Mouse (Mus musculus): ENCODE measurements around the gene Traf3. TPM values are rescaled to one million over a fixed set of nuclear protein-coding genes. Genes with fewer than 3 reads are reported as not detected.

The Traf3 gene
- polyA plus RNA-seq, 1 experiment from 2014 or later, result 15.7 TPM

GRCm38 (mm10) chr12:111143005-111143508 is 23.1 kb upstream of the Traf3 start:
- Histone ChIP-seq H3K27me3 (0 out of 2 replicates have a peak, but pooled peaks cover 5% of the 10 kb centered on the region), H3K36me3 (no peaks in the 10 kb centered on the region), H3K9me3 (peaks cover 4% of the 10 kb centered on the region; the same call in 1 of the 2 replicates), H3K4me1 (replicated peaks) (peaks cover 31% of the 10 kb centered on the region), H3K27ac (peak overlapping the region; percentile 83), H3K4me2 (replicated peaks) (peak overlapping the region; percentile 44), H3K4me3 (replicated peaks) (peak overlapping the region; percentile 12), H3K9ac (replicated peaks) (peak overlapping the region; percentile 37)
- 6% methylated on average over 12 of the region's 12 CpGs for WGBS
- peak; percentile 83 for ATAC-seq

GRCm38 (mm10) chr12:111143509-111144063 is 22.6 kb upstream of the Traf3 start:
- WGBS, result 59% methylated on average over 16 of the region's 16 CpGs
- H3K27me3 ChIP-seq, result 0 out of 2 replicates have a peak, but pooled peaks cover 5% of the 10 kb centered on the region
- H3K36me3 ChIP-seq, result no peaks in the 10 kb centered on the region
- peaks cover 31% of the 10 kb centered on the region for H3K4me1 ChIP-seq (replicated peaks)
- H3K9me3 ChIP-seq, result peaks cover 4% of the 10 kb centered on the region; the same call in 1 of the 2 replicates
- peak overlapping the region; percentile 83 for H3K27ac ChIP-seq
- H3K9ac ChIP-seq (replicated peaks), result peak overlapping the region; percentile 37
- no peak; the same call in 1 of the 2 replicates for ATAC-seq
- peak overlapping the region; percentile 44 for H3K4me2 ChIP-seq (replicated peaks)
- H3K4me3 ChIP-seq (replicated peaks), result peak overlapping the region; percentile 12; the same call in 1 of the 2 replicates

GRCm38 (mm10) chr12:111144598-111144997 is 21.6 kb upstream of the Traf3 start:
- Histone ChIP-seq H3K27me3 (0 out of 2 replicates have a peak, but pooled peaks cover 5% of the 10 kb centered on the region), H3K27ac (no peak overlapping the region), H3K36me3 (no peaks in the 10 kb centered on the region), H3K4me2 (replicated peaks) (no peak overlapping the region), H3K4me1 (replicated peaks) (peaks cover 31% of the 10 kb centered on the region), H3K4me3 (replicated peaks) (no peak overlapping the region), H3K9me3 (no peaks in the 10 kb centered on the region), H3K9ac (replicated peaks) (no peak overlapping the region)
- no peak for ATAC-seq
- 96% methylated on average over 2 of the region's 2 CpGs for WGBS

GRCm38 (mm10) chr12:111145269-111145668 is 20.9 kb upstream of the Traf3 start:
- WGBS, result 54% methylated on average over 9 of the region's 9 CpGs
- H3K27ac ChIP-seq, result no peak overlapping the region
- ATAC-seq, result no peak

GRCm38 (mm10) chr12:111149495-111150235 is 16.5 kb upstream of the Traf3 start:
- Histone ChIP-seq H3K4me3 (replicated peaks) (no peak overlapping the region), H3K9me3 (no peaks in the 10 kb centered on the region), H3K36me3 (no peaks in the 10 kb centered on the region), H3K27ac (no peak overlapping the region), H3K27me3 (0 out of 2 replicates have a peak, but pooled peaks cover 3% of the 10 kb centered on the region), H3K4me1 (replicated peaks) (peaks cover 20% of the 10 kb centered on the region), H3K9ac (replicated peaks) (no peak overlapping the region), H3K4me2 (replicated peaks) (no peak overlapping the region)
- no peak for ATAC-seq
- WGBS, result 72% methylated on average over 17 of the region's 17 CpGs

More at GRCm38 (mm10) chr12:111145269-111145668, 20.9 kb upstream of the Traf3 start:
- no peaks in the 10 kb centered on the region for H3K36me3 ChIP-seq
- no peak overlapping the region for H3K9ac ChIP-seq (replicated peaks)
- no peak overlapping the region for H3K4me3 ChIP-seq (replicated peaks)
- H3K27me3 ChIP-seq, result 0 out of 2 replicates have a peak, but pooled peaks cover 5% of the 10 kb centered on the region
- no peaks in the 10 kb centered on the region for H3K9me3 ChIP-seq
- H3K4me1 ChIP-seq (replicated peaks), result peaks cover 31% of the 10 kb centered on the region
- no peak overlapping the region for H3K4me2 ChIP-seq (replicated peaks)

- no peak overlapping the region for H3K27ac ChIP-seq
- no peak for ATAC-seq
- H3K4me1 ChIP-seq (replicated peaks), result peaks cover 15% of the 10 kb centered on the region
- no peaks in the 10 kb centered on the region for H3K9me3 ChIP-seq
- H3K9ac ChIP-seq (replicated peaks), result no peak overlapping the region
- no peak overlapping the region for H3K4me3 ChIP-seq (replicated peaks)
- 11% methylated on average over 6 of the region's 6 CpGs for WGBS
- H3K27me3 ChIP-seq, result no peaks in the 10 kb centered on the region
- no peak overlapping the region for H3K4me2 ChIP-seq (replicated peaks)
- H3K36me3 ChIP-seq, result no peaks in the 10 kb centered on the region
These were observed 16.0 kb upstream of the Traf3 start for GRCm38 (mm10) chr12:111150236-111150596.

- no peak for ATAC-seq
- 87% methylated on average over 5 of the region's 5 CpGs for WGBS
- no peaks in the 10 kb centered on the region for H3K9me3 ChIP-seq
- peaks cover 7% of the 10 kb centered on the region; the same call in 1 of the 2 replicates for H3K4me1 ChIP-seq (replicated peaks)
- no peaks in the 10 kb centered on the region for H3K36me3 ChIP-seq
- no peaks in the 10 kb centered on the region for H3K27me3 ChIP-seq
- no peak overlapping the region for H3K9ac ChIP-seq (replicated peaks)
- no peak overlapping the region for H3K4me2 ChIP-seq (replicated peaks)
- no peak overlapping the region for H3K27ac ChIP-seq
- H3K4me3 ChIP-seq (replicated peaks), result no peak overlapping the region
These were observed 14.6 kb upstream of the Traf3 start for GRCm38 (mm10) chr12:111151422-111152156.

- Histone ChIP-seq H3K36me3 (no peaks in the 10 kb centered on the region), H3K4me2 (replicated peaks) (no peak overlapping the region), H3K9me3 (no peaks in the 10 kb centered on the region), H3K27me3 (no peaks in the 10 kb centered on the region), H3K9ac (replicated peaks) (no peak overlapping the region), H3K4me3 (replicated peaks) (no peak overlapping the region), H3K27ac (no peak overlapping the region), H3K4me1 (replicated peaks) (peaks cover 7% of the 10 kb centered on the region; the same call in 1 of the 2 replicates)
- WGBS, result 89% methylated on average over 6 of the region's 6 CpGs
- no peak for ATAC-seq
These were observed 13.6 kb upstream of the Traf3 start for GRCm38 (mm10) chr12:111152579-111152978.

GRCm38 (mm10) chr12:111152981-111153710 is 13.0 kb upstream of the Traf3 start:
- Histone ChIP-seq H3K9me3 (no peaks in the 10 kb centered on the region), H3K9ac (replicated peaks) (no peak overlapping the region), H3K36me3 (no peaks in the 10 kb centered on the region), H3K4me3 (replicated peaks) (no peak overlapping the region), H3K4me1 (replicated peaks) (peaks cover 7% of the 10 kb centered on the region; the same call in 1 of the 2 replicates), H3K27me3 (no peaks in the 10 kb centered on the region), H3K4me2 (replicated peaks) (no peak overlapping the region), H3K27ac (no peak overlapping the region)
- no peak for ATAC-seq
- WGBS, result 70% methylated on average over 7 of the region's 7 CpGs

GRCm38 (mm10) chr12:111153946-111154345 is 12.2 kb upstream of the Traf3 start:
- no peak overlapping the region for H3K4me2 ChIP-seq (replicated peaks)
- 72% methylated on average over 5 of the region's 5 CpGs for WGBS
- H3K9ac ChIP-seq (replicated peaks), result no peak overlapping the region

GRCm38 (mm10) chr12:111154641-111155040 is 11.5 kb upstream of the Traf3 start:
- Histone ChIP-seq H3K4me2 (replicated peaks) (no peak overlapping the region), H3K4me3 (replicated peaks) (no peak overlapping the region), H3K4me1 (replicated peaks) (peaks cover 7% of the 10 kb centered on the region; the same call in 1 of the 2 replicates), H3K9ac (replicated peaks) (no peak overlapping the region), H3K9me3 (no peaks in the 10 kb centered on the region), H3K36me3 (no peaks in the 10 kb centered on the region), H3K27ac (no peak overlapping the region), H3K27me3 (no peaks in the 10 kb centered on the region)
- no peak for ATAC-seq
- WGBS, result 88% methylated on average over 6 of the region's 6 CpGs

More at GRCm38 (mm10) chr12:111153946-111154345, 12.2 kb upstream of the Traf3 start:
- no peak overlapping the region for H3K27ac ChIP-seq
- H3K27me3 ChIP-seq, result no peaks in the 10 kb centered on the region
- H3K36me3 ChIP-seq, result no peaks in the 10 kb centered on the region
- no peaks in the 10 kb centered on the region for H3K9me3 ChIP-seq
- ATAC-seq, result no peak
- H3K4me3 ChIP-seq (replicated peaks), result no peak overlapping the region
- peaks cover 7% of the 10 kb centered on the region; the same call in 1 of the 2 replicates for H3K4me1 ChIP-seq (replicated peaks)
